Mouse (Mus musculus) adrenal gland, adult 18-20 months (tissue): ENCODE measurements at regions not wholly inside any gene's neighbourhood (a gene's known extent, or its start where the extent isn't known, plus 50 kb on each side); places are given as distances from the start of the nearest gene placed in this dataset.

Experiments used
- DNase-seq, 2 experiments: peaks; one replicate each; pipeline ENCODE4 v3.0.0; 2021 to 2022; ENCODE audit warnings: low spot score in 2 of 2

DNA sequence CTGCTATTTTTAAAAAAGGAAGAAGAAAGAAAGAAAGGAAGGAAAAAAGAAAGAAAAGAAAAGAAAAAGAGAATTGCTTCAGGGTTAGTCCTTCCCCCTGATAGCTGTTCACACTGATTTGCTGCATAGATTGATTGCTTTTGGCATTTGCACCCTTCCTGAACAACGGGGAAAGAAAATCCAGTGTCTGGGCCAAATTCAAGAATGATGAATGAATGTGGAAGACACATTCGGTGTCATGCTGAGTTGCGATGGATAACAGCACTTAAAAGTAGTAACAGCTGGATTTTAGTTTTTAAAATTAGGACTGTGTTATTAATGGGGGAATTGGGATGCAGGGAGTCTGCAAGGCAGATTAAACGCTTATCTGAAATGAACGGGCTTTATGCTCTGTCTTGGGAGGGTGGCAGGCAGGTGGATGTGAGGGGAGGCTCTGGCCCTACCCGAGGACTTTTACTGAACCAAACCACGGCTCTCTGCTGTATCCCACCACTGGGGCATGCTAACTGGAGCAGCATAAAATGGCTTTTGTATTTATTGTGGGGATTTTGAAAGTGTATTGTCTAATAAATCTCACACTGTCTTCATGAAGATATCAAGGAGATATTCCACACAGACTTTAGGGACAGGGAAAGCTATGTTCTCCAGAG lies 114.4 kb downstream of the Lca5 start:
- DNase-seq: no peak

DNA sequence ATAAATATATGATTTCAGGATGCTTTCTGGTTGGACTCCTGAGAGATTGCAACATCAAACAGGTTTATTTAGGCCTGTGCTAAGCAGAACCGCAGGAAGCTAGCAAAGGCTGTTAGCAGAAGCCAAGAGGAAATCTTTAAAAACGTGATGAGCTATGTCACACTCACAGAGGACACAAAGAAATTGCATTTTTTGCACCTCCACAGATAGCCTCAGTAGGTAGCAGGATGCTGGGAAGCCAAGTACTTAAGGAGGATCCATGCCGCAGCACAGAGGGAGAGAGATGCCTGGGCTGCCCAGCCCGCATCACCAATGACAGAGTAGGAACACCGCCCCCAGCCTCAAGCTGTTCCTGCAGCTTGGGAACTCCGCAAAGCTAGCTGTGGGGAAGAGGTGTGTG lies 115.0 kb downstream of the Lca5 start:
- DNase-seq: no peak

DNA sequence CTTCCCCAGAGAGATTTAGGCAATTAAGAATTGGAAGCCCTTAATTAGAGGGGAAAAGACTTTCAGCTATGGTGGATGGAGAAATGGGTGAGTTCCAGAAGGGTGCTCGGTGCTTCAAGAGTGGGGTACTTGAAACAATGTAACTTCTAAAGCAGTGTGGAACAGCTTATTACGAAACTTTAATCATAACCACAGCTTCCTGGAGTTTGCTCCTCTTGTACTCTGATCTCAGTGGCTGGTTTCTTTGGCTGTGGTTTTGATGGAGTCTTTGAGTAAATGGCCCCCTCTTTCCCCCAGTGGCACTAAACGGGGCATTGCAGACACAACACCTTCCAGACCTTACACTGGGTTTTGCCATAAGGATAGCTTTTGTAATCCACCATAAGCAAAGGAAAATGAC lies 116.6 kb downstream of the Lca5 start:
- DNase-seq: no peak

DNA sequence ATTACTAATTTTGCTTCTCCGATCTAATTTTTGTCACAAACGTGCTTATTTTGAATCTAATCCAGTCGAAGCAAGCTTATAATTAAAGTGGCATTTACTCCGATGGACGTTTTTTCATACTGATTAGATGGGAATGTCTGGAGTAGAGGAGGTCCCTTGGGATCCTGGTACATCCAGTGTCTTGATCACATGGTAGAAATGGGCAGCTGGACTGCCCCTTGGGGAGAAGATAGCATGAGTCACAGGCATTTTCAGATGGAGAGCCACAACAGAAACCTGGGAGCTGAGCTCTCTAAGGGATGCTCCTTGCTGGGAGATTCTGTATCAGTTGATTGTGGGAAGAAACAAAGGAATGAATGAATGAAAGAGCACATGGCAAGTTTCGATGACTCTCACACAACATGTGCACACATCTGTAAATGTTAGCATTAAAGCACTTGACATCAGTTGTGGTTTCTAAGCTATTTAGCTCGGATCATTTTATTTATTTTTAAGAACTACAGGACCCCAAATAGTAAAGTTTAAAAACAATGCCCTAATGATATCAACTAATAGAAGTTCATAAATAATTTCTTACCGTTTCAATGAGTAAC lies 117.8 kb downstream of the Lca5 start:
- no peak for DNase-seq

DNA sequence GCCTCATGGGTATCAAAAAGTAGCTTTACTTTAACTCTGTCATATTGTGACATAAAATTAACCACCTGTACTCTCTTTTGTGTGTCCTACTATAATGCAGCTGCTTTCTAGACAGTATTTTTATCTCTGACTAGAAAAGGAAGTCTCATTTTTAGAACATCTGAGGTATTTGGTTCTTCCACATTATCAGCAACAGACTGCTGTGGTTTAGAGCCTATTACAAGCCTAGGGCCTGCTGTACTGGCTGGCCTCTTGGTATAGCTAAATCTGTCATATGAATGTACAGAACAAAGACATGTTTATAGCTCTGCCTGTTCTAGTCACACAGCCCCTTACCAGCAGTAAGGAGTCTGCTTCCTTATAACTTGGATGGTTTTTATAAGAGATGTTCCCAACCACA lies 119.1 kb downstream of the Lca5 start:
- DNase-seq: no peak

DNA sequence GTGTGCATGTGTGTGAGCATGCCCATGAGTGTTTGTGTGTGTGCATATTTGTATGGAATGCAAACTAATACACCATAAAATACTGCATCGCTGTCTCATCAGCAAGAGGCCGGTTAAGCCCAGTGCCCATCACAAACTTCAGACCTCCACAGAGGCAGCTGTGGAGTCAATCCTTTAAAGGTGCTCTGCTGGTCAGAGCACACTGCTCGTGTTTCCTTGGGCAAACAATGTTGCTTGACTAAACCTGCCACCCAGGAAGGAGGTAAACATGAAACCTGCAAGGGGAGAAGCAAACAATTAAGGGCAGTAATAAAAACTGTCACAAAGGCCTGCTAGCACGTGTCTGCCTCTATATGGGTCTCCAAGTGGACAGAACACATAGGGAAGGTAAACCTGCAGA lies 120.1 kb downstream of the Lca5 start:
- DNase-seq: no peak

DNA sequence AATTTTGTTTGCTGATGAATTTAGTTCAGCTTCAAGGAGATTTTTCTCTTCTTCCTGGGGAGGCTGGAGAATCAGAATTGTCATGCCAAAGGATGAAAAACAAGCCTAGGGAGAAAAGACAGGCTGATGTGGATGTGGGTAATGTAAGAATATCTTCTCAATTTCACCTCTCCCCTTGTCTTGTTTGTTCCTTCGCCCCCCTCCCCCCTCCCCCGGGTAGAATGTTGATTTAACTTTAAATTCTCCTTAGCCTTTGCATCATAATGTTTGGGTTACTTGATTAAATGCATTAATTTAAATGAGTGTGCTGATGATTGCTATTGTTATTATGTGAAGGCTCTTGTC lies 124.1 kb downstream of the Lca5 start:
- DNase-seq: no peak

DNA sequence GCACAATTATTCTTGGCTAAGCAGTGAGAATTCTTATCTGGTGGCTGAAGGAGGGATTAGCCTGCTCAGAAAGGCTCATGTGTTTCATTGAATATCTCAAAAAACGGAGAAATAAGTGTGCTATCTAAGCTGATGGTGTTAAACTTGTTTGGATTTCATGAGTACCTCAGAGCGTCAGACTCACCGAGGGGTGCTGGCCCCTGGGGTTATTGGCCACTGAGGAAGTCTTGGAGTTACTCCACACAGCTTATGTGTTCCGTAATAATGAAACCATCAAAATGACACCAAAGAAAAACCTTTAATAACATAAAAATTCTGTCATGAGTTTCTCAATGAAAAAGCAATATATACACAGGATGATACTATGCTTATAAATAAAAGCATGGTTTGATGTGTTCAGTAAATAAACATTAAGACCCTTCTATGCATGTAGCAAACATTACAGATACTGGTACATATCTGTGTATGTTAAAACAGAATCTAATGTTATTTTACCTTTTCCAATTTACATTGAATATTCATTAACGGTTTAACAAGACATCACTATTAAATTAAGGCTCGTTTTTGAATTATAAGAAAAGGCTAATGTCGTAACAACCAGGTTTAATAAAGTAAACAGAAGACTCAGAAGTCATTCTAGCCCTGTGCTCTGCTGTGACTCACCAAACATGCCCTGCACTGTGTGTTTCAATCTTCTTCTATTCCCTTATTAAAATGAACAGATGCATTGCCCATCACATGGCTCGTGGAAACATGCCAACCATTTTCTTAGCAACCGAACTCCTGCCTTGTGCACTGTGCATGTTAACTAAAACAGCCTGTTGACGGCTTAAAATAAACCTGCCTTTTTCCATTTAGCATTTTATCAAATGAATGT lies 124.7 kb downstream of the Lca5 start:
- no peak for DNase-seq

DNA sequence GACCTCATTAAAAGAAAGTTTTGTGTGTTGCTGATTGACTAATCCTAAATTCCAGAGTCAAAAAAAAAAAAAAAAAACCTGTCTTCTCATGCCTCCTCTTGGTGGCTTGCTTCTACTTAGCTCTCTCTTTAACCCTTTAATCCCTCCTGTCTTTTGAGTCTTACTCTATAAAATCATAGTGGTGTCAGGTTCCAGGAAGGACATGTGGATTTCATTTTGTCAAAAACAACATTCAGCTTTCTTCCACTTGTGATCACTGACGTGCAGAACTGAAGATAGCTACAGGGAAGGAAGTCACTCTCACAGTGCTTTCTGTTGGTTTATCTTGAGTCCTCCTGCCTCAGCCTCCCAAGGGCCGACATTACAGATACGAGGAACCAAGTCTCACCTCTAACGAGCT lies 132.2 kb downstream of the Lca5 start:
- no peak for DNase-seq

DNA sequence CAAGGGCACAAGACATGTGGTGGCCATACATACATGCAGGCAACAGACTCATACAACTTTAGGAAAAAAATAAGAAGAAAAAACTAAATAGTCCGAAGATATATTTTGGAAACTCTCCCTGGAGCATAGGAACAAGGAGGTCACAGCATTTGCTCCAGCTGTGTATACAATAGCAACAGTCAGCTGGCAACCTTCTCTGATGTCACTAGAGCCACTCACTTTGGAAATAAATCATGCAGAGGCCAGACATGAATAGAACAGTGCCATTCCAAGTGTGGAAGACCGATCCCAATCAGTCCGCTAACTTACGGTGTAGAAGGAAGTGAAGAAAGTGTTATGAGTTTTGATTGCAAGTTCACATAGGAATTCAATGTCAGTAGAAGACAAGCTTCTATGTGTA lies 132.8 kb downstream of the Lca5 start:
- no peak for DNase-seq

DNA sequence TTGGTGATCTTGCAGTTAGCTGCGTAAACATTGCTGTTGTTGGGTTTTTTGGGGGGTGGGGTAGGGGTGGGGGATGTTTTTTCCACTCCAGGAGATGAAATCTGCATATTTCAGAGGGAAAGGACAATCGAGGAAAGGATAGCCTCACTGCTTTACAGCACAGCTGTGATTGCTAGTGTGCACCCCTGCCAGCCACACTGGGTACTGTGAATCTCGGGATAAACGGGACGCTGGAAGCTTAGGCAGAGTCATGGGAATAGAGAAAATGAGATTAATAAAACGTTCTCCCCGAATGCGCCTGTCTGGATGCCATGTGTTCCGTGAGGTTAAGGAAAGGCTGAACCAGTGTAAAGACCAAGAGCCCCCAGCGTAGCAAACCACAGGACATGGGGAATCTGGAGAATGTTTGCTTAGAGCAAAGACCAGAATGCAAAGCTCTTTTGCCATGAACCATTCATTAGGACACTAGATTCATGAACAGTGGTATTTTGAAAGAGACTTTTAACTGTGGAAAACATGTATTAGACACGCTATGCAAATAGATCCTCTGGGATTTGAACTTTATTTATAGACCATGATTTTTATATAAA lies 133.5 kb downstream of the Lca5 start:
- no peak for DNase-seq

DNA sequence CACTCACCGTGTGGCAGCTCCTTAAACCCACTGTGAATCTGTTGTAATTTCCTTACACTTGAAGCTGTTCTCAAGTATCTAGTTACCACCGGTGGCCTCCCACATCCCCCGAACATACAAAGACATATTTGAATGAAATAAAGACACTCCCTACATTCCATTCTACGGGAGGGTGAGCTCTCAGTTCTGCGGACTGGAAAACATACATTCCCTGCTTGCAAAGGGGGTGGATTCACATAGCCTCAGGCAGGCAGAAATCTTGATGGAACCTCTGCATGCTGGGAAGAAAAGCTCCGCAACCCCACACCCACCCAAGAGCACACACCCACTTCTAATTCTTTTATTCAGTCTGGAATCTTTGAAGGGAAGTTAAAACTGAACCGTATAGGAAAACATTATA lies 136.0 kb downstream of the Lca5 start:
- no peak for DNase-seq

DNA sequence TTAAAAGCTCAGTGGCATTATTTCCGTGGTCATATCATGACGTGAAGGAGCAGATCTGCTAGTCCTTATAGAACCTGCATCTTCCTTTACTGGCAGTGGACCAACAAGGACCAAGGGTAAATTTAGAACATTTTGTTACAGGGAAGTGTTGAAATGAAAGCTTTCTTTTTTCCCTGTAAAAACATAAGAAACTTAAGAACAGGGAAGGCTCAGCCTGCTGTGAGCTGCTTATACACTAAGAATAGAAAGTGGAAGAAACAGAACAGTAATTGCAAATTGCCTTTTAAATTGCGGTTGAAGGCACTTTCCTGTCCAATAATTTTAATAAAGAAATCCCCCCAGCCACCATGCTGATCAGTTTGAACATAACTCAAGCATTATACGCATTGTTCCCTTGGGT lies 140.4 kb downstream of the Lca5 start:
- DNase-seq: no peak

DNA sequence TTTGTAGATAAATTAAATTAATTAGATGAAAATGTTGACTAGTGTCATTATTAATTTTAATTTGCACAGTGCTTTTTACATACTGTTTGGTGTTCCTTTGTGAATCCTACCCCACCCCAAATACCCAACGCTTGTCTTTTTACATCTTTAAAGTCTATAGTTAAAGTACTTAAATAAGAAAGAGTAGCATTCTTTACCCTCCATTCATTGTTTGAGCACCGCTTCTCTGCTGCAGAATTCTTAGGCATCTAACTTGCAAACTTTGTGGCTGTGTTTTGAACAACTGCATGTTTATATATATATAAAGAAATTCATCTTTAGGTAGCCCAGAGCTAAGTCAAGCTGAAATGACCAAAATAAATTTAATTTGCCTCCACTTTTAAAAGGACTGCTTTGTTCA lies 140.9 kb downstream of the Lca5 start:
- no peak for DNase-seq

DNA sequence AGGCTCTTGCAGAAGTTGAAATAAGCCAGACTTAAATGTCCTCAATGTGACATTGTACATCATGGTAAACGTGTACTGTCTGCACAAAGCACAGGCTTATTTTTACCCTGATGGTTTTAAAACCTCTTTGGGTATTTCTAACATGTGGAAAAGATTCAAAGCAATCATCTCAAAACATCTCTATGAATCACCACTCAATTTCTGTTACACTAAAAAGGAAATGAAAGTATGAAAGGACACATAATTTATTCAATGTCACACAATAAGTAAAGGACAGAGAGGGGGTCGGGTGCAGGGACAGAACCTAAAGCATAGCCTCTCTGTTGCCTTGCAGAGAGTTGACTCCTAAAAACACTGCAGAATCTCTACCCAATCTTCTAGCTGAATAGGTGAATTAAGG lies 141.3 kb downstream of the Lca5 start:
- no peak for DNase-seq

DNA sequence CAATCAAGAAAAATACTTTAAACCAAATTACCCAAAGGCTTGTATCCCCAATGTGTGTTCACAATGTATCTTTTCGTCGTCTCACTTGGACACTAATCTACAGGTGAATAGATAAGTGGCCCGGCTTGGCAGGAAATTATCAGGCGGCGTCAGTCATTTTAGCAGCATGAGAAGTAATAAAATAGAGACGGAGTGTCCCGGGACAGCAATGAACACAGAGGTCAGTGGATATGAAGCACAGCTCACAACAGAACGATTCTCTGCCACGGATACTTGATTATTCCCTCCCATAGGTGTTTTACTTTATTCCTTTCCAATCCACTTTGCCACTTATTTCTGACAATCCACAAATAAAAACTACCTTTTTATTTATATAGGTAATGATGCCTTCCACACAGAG lies 145.5 kb downstream of the Lca5 start:
- no peak for DNase-seq

DNA sequence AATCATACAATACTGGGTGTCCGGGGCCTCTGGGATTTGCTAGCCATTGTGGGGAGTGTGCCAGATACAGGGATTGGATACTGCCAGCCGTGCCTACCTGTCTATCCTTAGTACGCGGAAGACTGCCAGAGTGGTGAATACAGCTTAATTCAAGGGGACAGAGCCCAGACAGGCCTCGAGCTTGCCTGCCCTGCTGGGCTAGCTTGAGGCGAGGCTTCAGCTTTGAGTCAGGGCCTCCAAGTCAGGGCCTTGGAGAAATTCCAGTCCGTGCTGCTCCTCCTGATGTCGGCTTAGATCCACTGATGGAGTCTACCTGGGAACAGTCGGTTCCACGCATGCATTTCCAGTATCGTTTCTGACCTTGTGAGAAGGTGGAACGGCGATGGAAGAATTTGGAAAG lies 146.5 kb downstream of the Lca5 start:
- no peak for DNase-seq

DNA sequence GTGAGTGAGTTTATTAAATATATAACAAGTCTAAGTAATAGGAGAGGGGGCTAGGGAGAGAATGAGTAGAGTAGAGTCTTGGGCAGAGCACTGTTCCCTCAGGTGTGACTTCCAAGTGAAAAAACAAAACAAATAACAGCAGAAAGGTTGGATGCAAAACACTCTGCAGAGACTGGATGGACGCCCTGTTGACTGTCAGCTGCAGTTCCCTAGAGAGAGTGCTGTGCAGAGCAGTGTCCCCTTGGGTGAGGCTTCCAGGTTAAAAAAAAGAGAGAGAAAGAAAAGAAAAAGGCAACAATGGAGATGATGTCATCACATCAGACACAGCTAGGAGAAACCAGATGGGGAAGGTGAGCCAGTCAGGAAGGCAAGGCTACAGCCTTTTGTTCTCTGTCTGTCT lies 137.6 kb upstream of the Hmgn3 start:
- no peak for DNase-seq

DNA sequence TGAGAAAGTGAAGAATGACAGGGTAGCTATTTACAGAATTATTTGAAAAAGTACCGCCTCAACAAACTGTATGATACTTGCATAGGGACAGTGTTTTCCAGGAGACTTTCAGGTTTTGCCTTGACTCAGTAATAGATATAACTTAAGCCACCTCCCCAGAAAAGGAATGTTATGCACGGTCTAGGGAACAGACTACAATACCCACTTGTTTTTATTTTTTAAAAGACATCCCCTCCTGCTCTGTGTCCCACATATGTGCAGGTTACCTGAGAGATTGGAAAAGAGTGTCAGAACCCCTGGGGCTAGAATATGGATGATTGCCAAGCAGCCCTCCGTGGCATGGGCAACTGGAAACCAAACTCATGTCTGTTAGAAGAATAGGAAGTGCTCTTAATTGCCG lies 137.2 kb upstream of the Hmgn3 start:
- DNase-seq: no peak

DNA sequence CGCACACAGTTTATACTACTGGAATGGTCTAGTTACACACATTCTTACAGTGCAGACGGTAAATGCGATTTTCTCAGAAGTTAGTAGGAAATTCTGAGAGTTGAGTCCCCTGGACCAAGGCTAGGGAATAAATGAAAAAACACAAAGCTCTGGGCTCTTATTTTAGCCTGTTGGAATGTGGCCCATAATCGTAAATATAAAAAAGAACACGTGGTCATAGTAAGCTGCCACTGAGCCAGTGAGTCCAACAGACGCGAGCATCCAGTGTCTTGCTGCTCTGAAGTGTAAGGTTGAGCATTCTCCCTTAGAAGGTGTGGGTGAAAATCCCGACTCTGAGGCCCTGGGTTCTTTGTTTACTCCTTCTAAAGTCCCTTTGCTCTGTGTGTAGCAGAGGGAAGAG lies 136.8 kb upstream of the Hmgn3 start:
- DNase-seq: no peak

DNA sequence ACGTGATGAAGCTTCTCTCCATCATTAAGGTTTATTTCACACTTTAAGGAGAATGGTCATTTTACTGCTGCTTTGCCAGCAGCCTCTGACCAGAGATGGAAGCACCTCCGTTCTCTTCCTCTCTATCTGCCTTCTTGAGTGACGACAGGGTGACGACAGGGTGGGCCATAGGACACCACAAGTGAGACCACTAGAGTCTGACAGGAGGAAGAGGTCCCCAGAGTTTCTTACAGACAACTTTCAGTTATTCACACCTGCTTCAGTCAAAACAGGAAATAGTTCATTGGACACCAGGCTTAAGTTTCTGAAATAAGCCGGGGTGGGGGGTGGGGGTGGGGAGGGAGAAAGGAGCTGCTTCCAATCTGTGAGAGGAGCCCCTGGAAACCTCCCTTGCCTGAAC lies 131.3 kb upstream of the Hmgn3 start:
- no peak for DNase-seq

DNA sequence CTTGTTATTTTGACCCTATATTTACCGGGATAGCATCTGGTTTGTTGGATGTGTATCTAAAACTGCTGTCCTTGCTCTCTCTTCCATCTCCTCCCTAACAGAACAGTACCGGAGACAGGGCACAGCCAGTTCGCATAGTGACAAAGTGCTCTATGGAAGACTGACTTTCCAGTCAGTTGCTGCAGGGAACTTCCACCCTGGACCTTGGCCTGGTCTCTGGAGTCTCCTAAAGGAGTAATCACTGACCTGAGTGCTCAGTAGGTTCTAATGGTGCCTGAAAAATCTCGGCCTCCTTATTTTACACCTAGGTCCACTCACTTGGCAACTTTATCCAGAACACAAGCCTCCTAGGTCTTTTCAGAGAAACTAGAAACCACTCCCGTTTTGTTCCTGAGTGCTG lies 130.9 kb upstream of the Hmgn3 start:
- no peak for DNase-seq
